Mouse (Mus musculus) ZHBTc4 (cell line): ENCODE results near the gene Masp1.

ENCODE experiments used
- DNase-seq: peaks from one replicate; pipeline ENCODE4 v3.0.0-alpha.2; 2011; ENCODE audit warnings: low read depth, low spot score

Gene Masp1

DNA sequence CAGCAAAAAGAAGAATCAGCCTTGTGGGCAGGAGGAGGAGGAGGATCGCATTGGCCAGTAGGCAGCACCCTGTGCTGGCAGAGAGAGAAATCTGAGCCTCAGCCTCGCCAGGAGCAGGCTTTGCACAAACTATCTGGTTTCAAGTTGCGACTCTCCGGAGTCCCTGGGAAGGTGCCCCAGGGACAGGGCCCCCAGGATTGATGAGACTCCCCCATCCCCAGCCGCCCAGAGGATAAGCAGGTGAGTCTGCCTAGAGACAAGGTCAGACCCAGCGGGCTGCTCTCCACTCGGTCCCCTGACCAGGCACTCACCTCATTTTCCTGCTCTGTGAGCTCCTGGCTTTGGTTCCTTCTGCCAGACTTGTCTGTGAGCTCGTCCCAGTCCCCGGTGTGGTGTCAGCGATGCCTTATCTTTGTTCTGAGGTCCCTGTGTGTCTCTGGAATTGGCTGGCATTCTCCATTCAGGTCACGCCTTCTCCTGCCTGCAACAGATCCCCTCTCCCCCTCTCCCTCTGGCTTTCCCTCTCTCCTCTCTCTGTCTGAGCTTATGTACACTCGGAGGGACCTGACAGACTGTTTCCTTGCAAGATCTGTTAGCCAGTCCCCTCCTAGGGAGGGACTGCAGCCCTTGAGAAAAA is at the start of gene Masp1, which contains the start of gene Rtp4:
Masp1 (minus strand) TSS at position 581 of the 637 bp plus-strand sequence.
Rtp4 (plus strand) TSS at position 57 of the 637 bp plus-strand sequence.
- peak; percentile 32 for DNase-seq

DNA sequence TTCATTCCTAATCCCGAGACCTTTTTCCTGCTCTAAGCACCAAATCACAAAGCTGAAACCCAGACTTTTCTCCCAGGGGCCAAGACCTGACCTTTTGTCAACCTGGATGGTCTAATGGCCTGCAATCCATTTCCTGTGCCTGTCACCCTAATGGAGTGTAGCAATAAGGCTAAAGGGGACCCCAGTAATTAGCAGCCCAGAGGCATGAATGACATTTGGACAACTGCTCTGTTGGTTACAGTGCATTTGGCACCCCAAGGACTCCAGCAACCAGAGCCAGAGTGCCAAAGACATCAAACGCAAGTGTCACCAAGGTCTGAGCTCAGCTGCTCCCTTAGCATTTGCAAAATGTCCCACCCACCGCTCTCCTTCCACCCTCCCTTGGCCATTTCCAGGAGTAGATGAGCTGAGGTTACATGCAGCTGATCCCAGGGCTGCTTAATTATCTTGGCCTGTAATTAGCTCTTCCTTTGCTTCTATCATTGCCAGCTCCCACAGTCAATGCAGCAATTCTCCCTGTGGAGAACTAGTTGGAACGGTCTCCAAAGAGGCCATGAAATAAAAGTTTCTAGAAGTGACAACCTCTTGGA is 47.8 kb upstream of the Masp1 start:
- no peak for DNase-seq

GRCm38 (mm10) chr16:23557669-23558068 is 37.1 kb upstream of the Masp1 start:
- DNase-seq, result no peak

- DNase-seq, result no peak
Measured at GRCm38 (mm10) chr16:23557195-23557594, 36.6 kb upstream of the Masp1 start.

GRCm38 (mm10) chr16:23554673-23555072 is 34.1 kb upstream of the Masp1 start:
- DNase-seq, result no peak

DNA sequence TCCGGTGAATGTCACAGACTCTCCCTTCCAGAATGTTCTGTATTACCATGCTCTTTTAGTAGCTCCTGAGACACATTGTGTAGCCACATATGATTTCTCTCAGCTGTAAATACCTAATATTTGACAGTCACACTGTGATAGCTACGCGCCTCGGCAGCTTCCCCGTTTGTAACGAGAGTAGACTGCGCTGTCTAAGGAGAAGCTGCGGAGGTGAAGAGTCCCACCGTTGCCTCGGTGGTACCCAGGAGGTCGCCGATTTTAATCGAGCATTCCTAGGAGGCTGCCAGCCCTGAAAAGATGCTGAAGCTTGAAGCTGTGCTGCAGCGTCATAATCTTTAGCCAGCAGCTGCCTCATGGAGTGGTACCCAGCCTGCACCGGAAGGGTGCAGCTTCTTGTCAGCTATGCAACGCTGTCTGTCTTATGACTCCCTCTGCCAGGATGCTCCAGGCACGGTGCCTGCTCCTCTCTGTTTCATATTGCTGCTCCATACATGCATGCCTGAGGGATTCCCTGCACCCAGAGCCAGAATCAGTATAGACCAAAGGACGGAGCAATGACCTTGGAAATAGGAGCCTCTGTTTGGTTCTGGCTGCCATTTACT is 30.5 kb upstream of the Masp1 start:
- no peak for DNase-seq

DNA sequence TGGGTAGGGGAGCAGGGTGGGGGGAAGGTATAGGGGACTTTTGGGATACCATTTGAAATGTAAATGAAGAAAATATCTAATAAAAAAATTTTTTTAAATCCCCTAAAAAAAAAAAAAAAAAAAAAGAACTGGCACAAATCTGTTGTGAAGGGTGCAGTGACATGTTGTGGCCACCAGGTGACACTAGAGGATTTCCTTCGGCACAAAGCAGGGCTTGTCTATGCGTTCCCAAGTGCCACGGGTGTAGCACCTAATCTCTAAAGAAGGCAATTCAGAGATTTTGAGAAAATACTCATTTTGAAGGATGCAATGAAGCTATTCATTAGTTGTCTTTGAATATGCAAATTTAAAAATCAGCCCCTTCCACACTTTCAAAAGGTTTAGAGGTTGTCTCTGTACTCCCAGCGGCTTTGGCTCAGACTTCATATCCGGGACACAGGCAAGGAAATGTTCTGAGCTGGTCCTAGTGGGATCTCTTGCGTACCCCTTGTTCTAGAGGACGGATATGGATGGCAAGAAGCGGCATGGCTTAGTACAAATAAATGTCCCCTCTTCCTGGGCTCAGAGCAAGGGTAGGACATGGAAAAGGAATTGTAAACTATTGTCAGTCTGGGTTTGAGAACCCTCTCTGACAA is 29.8 kb upstream of the Masp1 start:
- DNase-seq, result peak; percentile 71

GRCm38 (mm10) chr16:23547783-23548182 is 27.2 kb upstream of the Masp1 start:
- DNase-seq, result peak; percentile 42

GRCm38 (mm10) chr16:23544361-23544760 is 23.7 kb upstream of the Masp1 start:
- no peak for DNase-seq

GRCm38 (mm10) chr16:23542866-23543265 is 22.3 kb upstream of the Masp1 start:
- DNase-seq, result no peak

- no peak for DNase-seq
Measured at GRCm38 (mm10) chr16:23541046-23541445, 20.4 kb upstream of the Masp1 start.

DNA sequence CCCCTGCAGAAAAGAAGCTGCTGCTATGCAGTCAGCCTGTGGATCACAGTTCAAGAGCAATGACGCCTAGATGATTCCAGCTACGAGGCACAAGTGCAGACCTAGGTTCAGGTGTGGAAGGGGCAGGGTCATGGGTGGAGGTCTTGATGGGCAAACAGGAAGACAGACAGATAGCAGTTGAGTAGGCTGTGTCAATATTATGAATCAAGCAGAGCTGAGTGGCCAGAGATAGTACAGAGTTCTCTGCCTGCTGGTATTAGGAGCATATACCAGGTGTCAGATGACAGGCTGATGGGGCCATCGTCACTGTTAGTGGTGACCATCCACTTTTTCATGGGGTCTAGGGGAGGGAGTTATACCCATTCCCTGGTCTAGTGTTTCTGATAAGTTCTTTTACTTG is 13.1 kb upstream of the Masp1 start:
- DNase-seq, result no peak

DNA sequence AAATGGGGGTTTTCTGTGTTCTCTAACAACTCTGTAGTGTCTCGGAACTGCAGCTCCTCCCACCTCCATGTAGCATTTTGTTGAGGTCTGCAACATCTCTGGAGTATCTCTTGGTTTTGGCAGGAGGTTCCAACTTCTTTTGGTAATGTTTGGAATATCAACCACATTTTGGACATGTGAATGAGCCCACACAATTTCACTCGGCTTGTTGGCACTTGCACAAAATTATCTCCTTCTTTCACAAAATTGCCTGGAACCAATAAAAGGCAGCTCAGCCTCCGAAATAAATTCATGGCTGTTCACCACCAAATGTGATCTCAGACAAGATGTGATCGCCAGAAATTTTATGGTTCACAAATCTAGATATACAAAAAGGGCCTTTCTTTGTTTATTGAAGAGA is 8.6 kb upstream of the Masp1 start:
- DNase-seq, result no peak

GRCm38 (mm10) chr16:23522081-23522480 is 1.5 kb upstream of the Masp1 start:
- no peak for DNase-seq

DNA sequence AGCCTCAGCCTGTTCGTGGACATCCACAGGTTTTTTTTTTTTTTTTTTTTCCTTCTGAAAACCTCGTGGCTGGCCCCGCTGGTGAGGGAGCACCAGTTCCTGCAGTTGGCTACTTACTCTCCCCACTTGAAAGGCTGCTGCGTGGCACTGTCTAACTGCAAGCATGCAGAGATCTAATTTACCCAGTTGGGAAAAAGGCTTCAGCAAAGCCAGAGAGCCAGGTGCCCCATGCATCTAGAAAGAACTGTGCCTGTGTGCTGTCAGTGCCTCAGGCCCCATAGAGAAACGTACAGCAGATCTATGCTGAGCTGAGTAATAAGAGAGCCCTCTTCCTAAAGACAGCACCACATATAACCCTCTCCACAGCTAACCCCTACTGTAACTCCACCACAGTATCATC is 477 bp upstream of the Masp1 start:
- DNase-seq, result no peak

DNA sequence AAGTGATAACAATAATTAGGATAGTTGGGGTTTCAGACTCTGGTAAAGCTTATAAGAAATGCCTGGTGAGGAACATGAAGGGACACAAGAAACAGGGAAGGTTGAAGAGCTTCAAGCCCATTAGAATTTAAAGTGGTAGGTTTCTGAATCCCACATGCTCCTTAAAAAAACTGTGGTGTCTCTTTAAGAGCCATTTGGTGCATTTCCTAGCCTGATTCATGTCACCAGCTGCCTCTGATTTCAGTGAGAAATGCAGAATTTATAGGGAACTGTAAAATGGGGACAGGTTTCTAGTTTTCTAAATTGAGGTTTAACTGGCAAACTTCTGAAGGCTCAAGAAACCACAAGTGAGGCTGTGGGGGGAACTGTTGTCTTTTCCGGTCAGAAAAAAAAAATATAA is 844 bp downstream of the Masp1 start:
- no peak for DNase-seq

DNA sequence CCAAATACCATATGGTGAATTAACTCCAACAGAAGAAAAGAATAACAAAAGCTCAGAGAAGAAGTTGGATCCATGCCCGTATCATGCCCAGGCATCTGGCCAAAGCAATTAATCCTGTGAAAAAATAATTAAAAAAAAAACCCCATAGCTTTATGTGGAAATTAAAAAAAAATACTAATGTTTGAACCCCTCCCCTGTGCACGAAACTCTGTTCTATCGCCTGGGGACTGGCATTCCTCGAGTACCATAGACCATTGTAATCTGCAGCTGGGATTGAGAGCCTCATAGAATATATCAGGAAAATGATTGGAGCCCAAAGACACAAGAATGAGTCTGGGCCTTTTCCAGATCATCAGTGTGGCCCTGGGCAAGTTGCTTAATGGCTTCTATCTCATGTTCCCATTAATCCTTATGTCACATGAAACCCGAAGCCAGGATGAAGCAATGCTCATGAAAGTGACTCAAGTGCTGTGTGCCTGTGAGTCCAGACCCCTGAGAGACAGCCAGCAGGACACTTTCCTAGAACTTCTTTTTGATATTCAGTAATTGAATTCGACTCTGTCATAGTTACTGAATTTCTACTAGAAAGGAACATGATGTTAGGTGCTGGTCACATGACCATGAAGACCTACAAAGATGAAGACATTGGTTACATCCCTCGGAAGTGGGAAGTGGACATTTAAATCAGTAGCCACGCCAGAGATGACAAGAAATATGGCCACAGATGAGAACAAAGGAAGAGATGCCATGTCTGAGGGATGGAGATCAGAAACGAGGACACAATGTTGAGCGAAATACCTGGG is 1.8 kb downstream of the Masp1 start:
- DNase-seq, result no peak

DNA sequence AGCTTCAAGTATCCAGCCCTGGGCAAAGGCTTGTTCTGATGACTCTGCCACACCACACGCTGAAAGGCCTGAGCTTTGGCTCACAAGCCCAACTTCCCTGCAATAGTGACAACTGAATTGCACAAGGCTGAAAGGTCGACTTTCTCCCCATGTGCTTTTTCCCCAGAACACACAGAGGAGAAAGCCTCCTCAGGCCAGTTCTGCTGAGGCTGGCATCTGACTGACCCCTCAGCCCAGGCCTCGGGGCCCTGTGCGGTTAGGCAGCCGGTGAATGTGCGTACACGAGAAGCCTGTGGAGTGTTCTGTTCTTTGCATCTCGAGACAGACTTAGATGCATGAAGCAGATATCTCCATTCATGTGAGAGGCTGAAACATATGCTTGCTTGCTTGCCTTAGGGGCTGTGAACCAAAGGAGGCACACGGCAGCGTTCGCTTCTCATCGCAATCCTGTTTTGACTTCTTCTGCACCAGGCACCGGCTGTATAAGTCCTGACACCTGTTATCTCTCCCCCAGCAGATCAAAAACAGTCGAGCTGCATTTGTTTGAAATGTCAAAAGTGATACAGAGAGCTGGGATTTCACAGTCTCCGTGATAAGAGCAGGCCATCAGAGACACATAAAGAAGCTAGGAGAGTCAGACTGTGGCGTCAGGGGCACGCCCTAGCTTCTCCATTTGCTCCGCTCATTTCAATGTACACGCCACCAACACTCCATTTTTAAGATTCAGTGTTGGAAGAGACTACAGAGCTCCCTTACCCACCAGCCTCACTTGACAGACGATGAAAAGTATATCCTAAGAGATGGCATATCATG is 2.7 kb downstream of the Masp1 start:
- DNase-seq, result no peak

GRCm38 (mm10) chr16:23517230-23517629 is 3.4 kb downstream of the Masp1 start:
- no peak for DNase-seq

DNA sequence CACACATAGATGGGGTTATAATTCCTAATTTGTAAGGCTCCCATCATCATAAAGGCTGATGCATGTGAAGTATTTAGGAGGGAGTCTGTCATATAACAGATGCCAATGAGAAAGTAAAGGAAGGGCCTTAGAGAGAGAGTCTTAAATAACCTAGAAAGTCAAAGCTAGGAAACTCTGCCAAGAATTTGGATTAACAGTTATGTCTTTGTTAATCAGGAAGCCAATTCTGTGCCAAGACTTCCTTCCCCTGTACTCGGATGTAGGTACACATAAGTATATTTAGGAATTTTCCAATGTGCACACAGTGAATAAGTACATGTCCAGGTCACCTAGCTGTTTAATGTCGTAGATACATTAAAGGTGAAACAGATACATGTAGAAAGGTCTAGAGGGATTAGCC is 4.0 kb downstream of the Masp1 start:
- DNase-seq, result no peak

GRCm38 (mm10) chr16:23515766-23516165 is 4.8 kb downstream of the Masp1 start:
- DNase-seq, result no peak
